Mouse (Mus musculus) mouse trophoblast stem cell (cell line): ENCODE measurements at regions not wholly inside any gene's neighbourhood (a gene's known extent, or its start where the extent isn't known, plus 50 kb on each side); places are given as distances from the start of the nearest gene placed in this dataset.

Experiments
- in situ Hi-C, 2 experiments: fragments of 300-500 bp; cut with MseI, MboI; formaldehyde crosslinking; loops; 2 replicates in 1 of 2; 3 replicates in 1 of 2; pipeline ENCODE4 v1.15.1; 2025

- in situ Hi-C loops, result no loop called here
These were observed 462.1 kb upstream of the Arglu1 start for GRCm38 (mm10) chr8:9152313-9152925.

GRCm38 (mm10) chr8:9144362-9144761 lies 454.0 kb upstream of the Arglu1 start:
- in situ Hi-C loops, result no loop called here

GRCm38 (mm10) chr8:9139781-9140180 lies 449.5 kb upstream of the Arglu1 start:
- in situ Hi-C loops, result no loop called here

- in situ Hi-C loops, result no loop called here
These were observed 448.8 kb upstream of the Arglu1 start for GRCm38 (mm10) chr8:9139059-9139620.

GRCm38 (mm10) chr8:9133758-9134157 lies 443.4 kb upstream of the Arglu1 start:
- in situ Hi-C loops, result no loop called here

GRCm38 (mm10) chr8:9132612-9133218 lies 442.4 kb upstream of the Arglu1 start:
- in situ Hi-C loops, result no loop called here

GRCm38 (mm10) chr8:9131249-9131648 lies 440.9 kb upstream of the Arglu1 start:
- in situ Hi-C loops, result no loop called here

GRCm38 (mm10) chr8:9124503-9124902 lies 434.2 kb upstream of the Arglu1 start:
- in situ Hi-C loops, result no loop called here

GRCm38 (mm10) chr8:9117809-9118737 lies 427.8 kb upstream of the Arglu1 start:
- in situ Hi-C loops, result no loop called here

- in situ Hi-C loops, result no loop called here
These were observed 405.7 kb upstream of the Arglu1 start for GRCm38 (mm10) chr8:9095980-9096379.

GRCm38 (mm10) chr8:9094002-9094401 lies 403.7 kb upstream of the Arglu1 start:
- in situ Hi-C loops, result no loop called here

GRCm38 (mm10) chr8:9093356-9093755 lies 403.0 kb upstream of the Arglu1 start:
- in situ Hi-C loops, result no loop called here

- in situ Hi-C loops, result no loop called here
These were observed 382.4 kb upstream of the Arglu1 start for GRCm38 (mm10) chr8:9072724-9073123.

GRCm38 (mm10) chr8:9072286-9072685 lies 382.0 kb upstream of the Arglu1 start:
- in situ Hi-C loops, result no loop called here

- in situ Hi-C loops, result no loop called here
These were observed 380.6 kb upstream of the Arglu1 start for GRCm38 (mm10) chr8:9070953-9071352.

GRCm38 (mm10) chr8:9069845-9070244 lies 379.5 kb upstream of the Arglu1 start:
- in situ Hi-C loops, result no loop called here

- in situ Hi-C loops, result no loop called here
These were observed 377.4 kb upstream of the Arglu1 start for GRCm38 (mm10) chr8:9067731-9068130.

- in situ Hi-C loops, result no loop called here
These were observed 369.8 kb upstream of the Arglu1 start for GRCm38 (mm10) chr8:9060166-9060565.

- in situ Hi-C loops, result no loop called here
These were observed 365.1 kb upstream of the Arglu1 start for GRCm38 (mm10) chr8:9055416-9055819.

- in situ Hi-C loops, result no loop called here
These were observed 364.5 kb upstream of the Arglu1 start for GRCm38 (mm10) chr8:9054801-9055200.

- in situ Hi-C loops, result no loop called here
These were observed 361.4 kb upstream of the Arglu1 start for GRCm38 (mm10) chr8:9051699-9052098.

GRCm38 (mm10) chr8:9050740-9051475 lies 360.6 kb upstream of the Arglu1 start:
- in situ Hi-C loops, result no loop called here
